Mouse (Mus musculus): ENCODE measurements at regions not wholly inside any gene's neighbourhood (a gene's known extent, or its start where the extent isn't known, plus 50 kb on each side); places are given as distances from the start of the nearest gene placed in this dataset.
"Not testable (repeated sequence)": the region's sequence is repeated elsewhere in the genome, so short reads cannot be mapped to it uniquely, and the experiment has no call there.

GRCm38 (mm10) chr2:147968671-147969070 lies 78.1 kb downstream of the Foxa2 start:
- Histone ChIP-seq H3K4me2 (ENCODE audit: low read length) (no peak overlapping the region), H3K4me3 (replicated peaks; ENCODE audit: low read length) (no peak overlapping the region), H3K4me1 (replicated peaks; ENCODE audit: control insufficient read depth, insufficient read depth, low read length) (peaks cover 6% of the 10 kb centered on the region; the same call in 1 of the 2 replicates), H3K27me3 (replicated peaks; ENCODE audit: control insufficient read depth, insufficient read depth, low read length) (no peaks in the 10 kb centered on the region), H3K9ac (replicated peaks; ENCODE audit: low read depth, low read length) (no peak overlapping the region), H3K36me3 (ENCODE audit: control insufficient read depth, insufficient read depth) (no peaks in the 10 kb centered on the region), H3K27ac (ENCODE audit: low read length) (no peak overlapping the region), H3K9me3 (ENCODE audit: control insufficient read depth, low read length) (no peaks in the 10 kb centered on the region)
- ATAC-seq: no peak
- WGBS: 12% methylated on average over 10 of the region's 10 CpGs

GRCm38 (mm10) chr2:147967829-147968529 lies 78.8 kb downstream of the Foxa2 start:
- peaks cover 6% of the 10 kb centered on the region; the same call in 1 of the 2 replicates for H3K4me1 ChIP-seq (replicated peaks; ENCODE audit: control insufficient read depth, insufficient read depth, low read length)

GRCm38 (mm10) chr2:147963284-147963683 lies 83.5 kb downstream of the Foxa2 start:
- not testable (repeated sequence) for H3K4me3 ChIP-seq (replicated peaks; ENCODE audit: low read length); H3K27ac ChIP-seq (ENCODE audit: low read length); ATAC-seq; H3K4me1 ChIP-seq (replicated peaks; ENCODE audit: control insufficient read depth, insufficient read depth, low read length); H3K27me3 ChIP-seq (replicated peaks; ENCODE audit: control insufficient read depth, insufficient read depth, low read length); H3K4me2 ChIP-seq (ENCODE audit: low read length); H3K36me3 ChIP-seq (ENCODE audit: control insufficient read depth, insufficient read depth); H3K9me3 ChIP-seq (ENCODE audit: control insufficient read depth, low read length); H3K9ac ChIP-seq (replicated peaks; ENCODE audit: low read depth, low read length)
- 86% methylated on average over 1 of the region's 1 CpGs for WGBS

More at GRCm38 (mm10) chr2:147967829-147968529, 78.8 kb downstream of the Foxa2 start:
- WGBS: 35% methylated on average over 9 of the region's 9 CpGs
- Histone ChIP-seq H3K9me3 (ENCODE audit: control insufficient read depth, low read length) (no peaks in the 10 kb centered on the region), H3K4me3 (replicated peaks; ENCODE audit: low read length) (no peak overlapping the region), H3K27me3 (replicated peaks; ENCODE audit: control insufficient read depth, insufficient read depth, low read length) (no peaks in the 10 kb centered on the region), H3K9ac (replicated peaks; ENCODE audit: low read depth, low read length) (no peak overlapping the region), H3K36me3 (ENCODE audit: control insufficient read depth, insufficient read depth) (no peaks in the 10 kb centered on the region), H3K27ac (ENCODE audit: low read length) (no peak overlapping the region), H3K4me2 (ENCODE audit: low read length) (no peak overlapping the region)
- no peak for ATAC-seq

- H3K9me3 ChIP-seq (ENCODE audit: control insufficient read depth, low read length): no peaks in the 10 kb centered on the region
- no peak for ATAC-seq
- WGBS: 65% methylated on average over 6 of the region's 6 CpGs
- H3K27ac ChIP-seq (ENCODE audit: low read length): no peak overlapping the region
- no peaks in the 10 kb centered on the region for H3K4me1 ChIP-seq (replicated peaks; ENCODE audit: control insufficient read depth, insufficient read depth, low read length)
- no peaks in the 10 kb centered on the region for H3K36me3 ChIP-seq (ENCODE audit: control insufficient read depth, insufficient read depth)
- H3K4me3 ChIP-seq (replicated peaks; ENCODE audit: low read length): no peak overlapping the region
- H3K27me3 ChIP-seq (replicated peaks; ENCODE audit: control insufficient read depth, insufficient read depth, low read length): no peaks in the 10 kb centered on the region
- no peak overlapping the region for H3K9ac ChIP-seq (replicated peaks; ENCODE audit: low read depth, low read length)
- H3K4me2 ChIP-seq (ENCODE audit: low read length): no peak overlapping the region
These were observed 85.1 kb downstream of the Foxa2 start for GRCm38 (mm10) chr2:147961633-147962032.

- no peaks in the 10 kb centered on the region for H3K9me3 ChIP-seq (ENCODE audit: control insufficient read depth, low read length)
- no peak overlapping the region for H3K4me2 ChIP-seq (ENCODE audit: low read length)
- H3K27me3 ChIP-seq (replicated peaks; ENCODE audit: control insufficient read depth, insufficient read depth, low read length): no peaks in the 10 kb centered on the region
- no peak overlapping the region for H3K27ac ChIP-seq (ENCODE audit: low read length)
- no peak overlapping the region for H3K9ac ChIP-seq (replicated peaks; ENCODE audit: low read depth, low read length)
- H3K4me3 ChIP-seq (replicated peaks; ENCODE audit: low read length): no peak overlapping the region
- WGBS: 78% methylated on average over 2 of the region's 2 CpGs
- no peak for ATAC-seq
- no peaks in the 10 kb centered on the region for H3K36me3 ChIP-seq (ENCODE audit: control insufficient read depth, insufficient read depth)
- H3K4me1 ChIP-seq (replicated peaks; ENCODE audit: control insufficient read depth, insufficient read depth, low read length): no peaks in the 10 kb centered on the region
These were observed 92.6 kb downstream of the Foxa2 start for GRCm38 (mm10) chr2:147954183-147954582.

GRCm38 (mm10) chr2:147951233-147951632 lies 95.5 kb downstream of the Foxa2 start:
- H3K9ac ChIP-seq (replicated peaks; ENCODE audit: low read depth, low read length): no peak overlapping the region
- no peaks in the 10 kb centered on the region for H3K27me3 ChIP-seq (replicated peaks; ENCODE audit: control insufficient read depth, insufficient read depth, low read length)
- H3K9me3 ChIP-seq (ENCODE audit: control insufficient read depth, low read length): no peaks in the 10 kb centered on the region
- ATAC-seq: no peak
- H3K4me2 ChIP-seq (ENCODE audit: low read length): no peak overlapping the region
- no peak overlapping the region for H3K4me3 ChIP-seq (replicated peaks; ENCODE audit: low read length)
- 76% methylated on average over 5 of the region's 5 CpGs for WGBS
- H3K36me3 ChIP-seq (ENCODE audit: control insufficient read depth, insufficient read depth): no peaks in the 10 kb centered on the region
- no peak overlapping the region for H3K27ac ChIP-seq (ENCODE audit: low read length)
- H3K4me1 ChIP-seq (replicated peaks; ENCODE audit: control insufficient read depth, insufficient read depth, low read length): no peaks in the 10 kb centered on the region

GRCm38 (mm10) chr2:147944171-147945040 lies 102.4 kb downstream of the Foxa2 start:
- no peak overlapping the region for H3K9ac ChIP-seq (replicated peaks; ENCODE audit: low read depth, low read length)
- H3K36me3 ChIP-seq (ENCODE audit: control insufficient read depth, insufficient read depth): no peaks in the 10 kb centered on the region
- H3K27me3 ChIP-seq (replicated peaks; ENCODE audit: control insufficient read depth, insufficient read depth, low read length): no peaks in the 10 kb centered on the region
- ATAC-seq: no peak
- H3K4me3 ChIP-seq (replicated peaks; ENCODE audit: low read length): no peak overlapping the region
- H3K4me2 ChIP-seq (ENCODE audit: low read length): no peak overlapping the region
- H3K9me3 ChIP-seq (ENCODE audit: control insufficient read depth, low read length): no peaks in the 10 kb centered on the region
- no peaks in the 10 kb centered on the region for H3K4me1 ChIP-seq (replicated peaks; ENCODE audit: control insufficient read depth, insufficient read depth, low read length)
- no peak overlapping the region for H3K27ac ChIP-seq (ENCODE audit: low read length)
- WGBS: 83% methylated on average over 7 of the region's 7 CpGs

GRCm38 (mm10) chr2:147942591-147942990 lies 104.2 kb downstream of the Foxa2 start:
- H3K4me2 ChIP-seq (ENCODE audit: low read length): no peak overlapping the region
- no peak overlapping the region for H3K4me3 ChIP-seq (replicated peaks; ENCODE audit: low read length)
- no peaks in the 10 kb centered on the region for H3K27me3 ChIP-seq (replicated peaks; ENCODE audit: control insufficient read depth, insufficient read depth, low read length)
- H3K9me3 ChIP-seq (ENCODE audit: control insufficient read depth, low read length): no peaks in the 10 kb centered on the region
- no peaks in the 10 kb centered on the region for H3K4me1 ChIP-seq (replicated peaks; ENCODE audit: control insufficient read depth, insufficient read depth, low read length)
- no peaks in the 10 kb centered on the region for H3K36me3 ChIP-seq (ENCODE audit: control insufficient read depth, insufficient read depth)
- no peak overlapping the region for H3K9ac ChIP-seq (replicated peaks; ENCODE audit: low read depth, low read length)
- no peak overlapping the region for H3K27ac ChIP-seq (ENCODE audit: low read length)
- no peak for ATAC-seq
- 78% methylated on average over 4 of the region's 4 CpGs for WGBS

GRCm38 (mm10) chr2:147941319-147941718 lies 105.5 kb downstream of the Foxa2 start:
- no peak for ATAC-seq
- WGBS: 12% methylated on average over 4 of the region's 4 CpGs
- H3K4me2 ChIP-seq (ENCODE audit: low read length): no peak overlapping the region
- no peak overlapping the region for H3K4me3 ChIP-seq (replicated peaks; ENCODE audit: low read length)
- no peaks in the 10 kb centered on the region for H3K36me3 ChIP-seq (ENCODE audit: control insufficient read depth, insufficient read depth)
- H3K9ac ChIP-seq (replicated peaks; ENCODE audit: low read depth, low read length): no peak overlapping the region
- no peaks in the 10 kb centered on the region for H3K27me3 ChIP-seq (replicated peaks; ENCODE audit: control insufficient read depth, insufficient read depth, low read length)
- H3K4me1 ChIP-seq (replicated peaks; ENCODE audit: control insufficient read depth, insufficient read depth, low read length): no peaks in the 10 kb centered on the region
- H3K27ac ChIP-seq (ENCODE audit: low read length): no peak overlapping the region
- H3K9me3 ChIP-seq (ENCODE audit: control insufficient read depth, low read length): no peaks in the 10 kb centered on the region

Measured in forebrain, embryonic 16.5 days (tissue).